Mouse (Mus musculus) spleen, postnatal 14 days (tissue): ENCODE data around the gene Lrmda.
"Not testable (repeated sequence)": the region's sequence is repeated elsewhere in the genome, so short reads cannot be mapped to it uniquely, and the experiment has no call there.

Experiments
- DNase-seq, 2 experiments: peaks; one replicate each; pipeline ENCODE4 v3.0.0; 2021 to 2022; ENCODE audit warnings: low spot score in 2 of 2

Lrmda gene

GRCm38 (mm10) chr14:22586281-22586680 lies 566.8 kb downstream of the Lrmda start:
- DNase-seq: no peak

GRCm38 (mm10) chr14:22586796-22587195 lies 567.3 kb downstream of the Lrmda start:
- DNase-seq: no peak

GRCm38 (mm10) chr14:22587285-22587957 lies 567.9 kb downstream of the Lrmda start:
- DNase-seq: no peak

- no peak for DNase-seq
These were observed 568.4 kb downstream of the Lrmda start for GRCm38 (mm10) chr14:22587958-22588296.

GRCm38 (mm10) chr14:22588394-22588793 lies 568.9 kb downstream of the Lrmda start:
- not testable (repeated sequence) for DNase-seq

- no peak for DNase-seq
These were observed 570.1 kb downstream of the Lrmda start for GRCm38 (mm10) chr14:22589503-22590215.

- DNase-seq: no peak
These were observed 571.7 kb downstream of the Lrmda start for GRCm38 (mm10) chr14:22591186-22591585.

- DNase-seq: no peak
These were observed 578.0 kb downstream of the Lrmda start for GRCm38 (mm10) chr14:22597508-22597907.

- DNase-seq: no peak
These were observed 579.1 kb downstream of the Lrmda start for GRCm38 (mm10) chr14:22598638-22599037.

GRCm38 (mm10) chr14:22600166-22600565 lies 580.7 kb downstream of the Lrmda start:
- DNase-seq: no peak

GRCm38 (mm10) chr14:22602308-22602707 lies 582.8 kb downstream of the Lrmda start:
- no peak for DNase-seq

GRCm38 (mm10) chr14:22608599-22608998 lies 589.1 kb downstream of the Lrmda start:
- no peak for DNase-seq

- DNase-seq: no peak
These were observed 590.0 kb downstream of the Lrmda start for GRCm38 (mm10) chr14:22609261-22610245.

- DNase-seq: no peak
These were observed 591.5 kb downstream of the Lrmda start for GRCm38 (mm10) chr14:22611011-22611410.

- DNase-seq: no peak
These were observed 600.7 kb downstream of the Lrmda start for GRCm38 (mm10) chr14:22620191-22620590.

- DNase-seq: no peak
These were observed 602.4 kb downstream of the Lrmda start for GRCm38 (mm10) chr14:22621941-22622340.

GRCm38 (mm10) chr14:22627105-22627829 lies 607.8 kb downstream of the Lrmda start:
- DNase-seq: no peak

GRCm38 (mm10) chr14:22630361-22630867 lies 610.9 kb downstream of the Lrmda start:
- DNase-seq: no peak

- DNase-seq: no peak
These were observed 614.1 kb downstream of the Lrmda start for GRCm38 (mm10) chr14:22633612-22634011.

- no peak for DNase-seq
These were observed 624.0 kb downstream of the Lrmda start for GRCm38 (mm10) chr14:22643494-22643893.

- DNase-seq: no peak
These were observed 628.5 kb downstream of the Lrmda start for GRCm38 (mm10) chr14:22647879-22648611.
